Mouse (Mus musculus) small intestine, adult 2 months (tissue): ENCODE measurements around the gene Cracr2a.

Source experiments
- CTCF ChIP-seq: fragments of 200-500 bp; IDR thresholded peaks from 2 replicates; pipeline ENCODE4 v1.5.1; 2012; ENCODE audit warnings: low read depth, mild to moderate bottlenecking, control low read depth, inconsistent platforms, low read length, moderate library complexity, mixed read lengths; ENCODE audit not compliant: insufficient replicate concordance, insufficient read length; ENCODE audit errors: extremely low read depth
- POLR2A ChIP-seq: fragments of 200-500 bp; IDR thresholded peaks from 2 replicates; pipeline ENCODE4 v1.6.1; 2012; ENCODE audit warnings: low read depth, mild to moderate bottlenecking, control low read depth, inconsistent platforms, low read length, moderate library complexity

DNA sequence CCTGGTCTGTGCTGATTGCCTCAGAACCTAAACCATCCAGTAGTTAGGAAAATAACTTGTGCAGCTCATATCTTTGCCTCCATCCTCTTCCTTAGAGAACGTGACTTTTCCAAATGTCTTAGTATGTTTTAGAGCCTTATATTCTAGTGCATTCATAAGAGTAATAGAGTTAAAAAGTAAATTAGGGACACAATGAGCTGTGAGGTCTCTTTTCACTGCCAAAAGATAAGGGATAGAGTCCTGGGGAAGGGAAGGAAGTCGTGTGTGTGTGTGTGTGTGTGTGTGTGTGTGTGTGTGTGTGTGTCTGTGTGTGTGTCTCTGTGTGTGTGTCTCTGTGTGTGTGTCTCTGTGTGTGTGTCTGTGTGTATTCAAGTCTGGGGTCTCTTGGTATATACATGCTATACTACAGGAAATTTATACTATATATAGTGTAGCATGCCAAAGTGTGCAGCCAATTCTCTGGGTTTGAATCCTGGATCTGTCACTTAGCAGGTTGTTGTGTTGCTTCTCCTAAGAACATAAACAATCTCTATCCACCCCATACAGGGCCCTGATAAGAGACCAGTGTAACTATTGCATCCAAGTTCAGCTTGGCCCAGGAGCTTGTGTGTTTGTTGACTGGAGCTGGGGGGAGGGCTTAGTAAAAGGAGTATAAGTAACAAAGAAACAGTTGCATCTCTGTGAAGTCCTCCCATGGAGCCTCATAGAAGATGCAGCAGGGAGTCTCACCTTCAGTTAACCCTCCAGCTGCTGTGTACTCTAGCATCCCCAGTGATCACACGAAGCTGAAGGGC lies 29.5 kb upstream of the Cracr2a start:
- TF ChIP-seq CTCF (no peak), POLR2A (no peak)
